Mouse (Mus musculus) cerebellum, adult 2 months (tissue): ENCODE results near the gene Pafah1b3. TPM values are rescaled to one million over a fixed set of nuclear protein-coding genes. Genes with fewer than 3 reads are reported as not detected.
"Not testable (repeated sequence)": the region's sequence is repeated elsewhere in the genome, so short reads cannot be mapped to it uniquely, and the experiment has no call there.

ENCODE experiments used
- DNase-seq, 2 experiments: peaks; one replicate each; pipeline ENCODE4 v3.0.0; 2021
- H3K27ac ChIP-seq: fragments of 200-500 bp; 2 replicates; pipeline ENCODE4 v1.5.1; 2012; ENCODE audit warnings: low read length, control low read depth, inconsistent platforms; ENCODE audit not compliant: insufficient read depth
- H3K27me3 ChIP-seq: fragments of 200-500 bp; 2 replicates; pipeline ENCODE4 v1.6.1; 2012; ENCODE audit warnings: inconsistent platforms, mild to moderate bottlenecking, low read length, moderate library complexity; ENCODE audit not compliant: control insufficient read depth, insufficient read depth
- H3K4me1 ChIP-seq: fragments of 200-500 bp; 2 replicates; pipeline ENCODE4 v1.6.1; 2011; ENCODE audit warnings: low read length; ENCODE audit not compliant: control insufficient read depth, insufficient read depth
- H3K4me3 ChIP-seq: fragments of 200-500 bp; replicated peaks from 2 replicates; pipeline ENCODE3; 2011; ENCODE audit warnings: mild to moderate bottlenecking, low read depth, low read length, control low read depth; ENCODE audit not compliant: insufficient read depth
- CTCF ChIP-seq: fragments of 200-500 bp; IDR thresholded peaks from 2 replicates; pipeline ENCODE4 v1.5.1; 2011; ENCODE audit warnings: low read depth, mild to moderate bottlenecking, control low read depth, low read length, moderate library complexity, borderline replicate concordance; ENCODE audit not compliant: insufficient read depth
- POLR2A ChIP-seq: fragments of 200-500 bp; IDR thresholded peaks from 2 replicates; pipeline ENCODE4 v1.6.1; 2011; ENCODE audit warnings: low read length, control low read depth, borderline replicate concordance; ENCODE audit not compliant: insufficient read depth
- WGBS: fragments of 180-500 bp; shearing (Covaris S2); methylation state at CpG from one replicate; pipeline ENCODE4 v1.1.7; 2018; 5-methylcytosine and 5-hydroxymethylcytosine counted together
- polyA plus RNA-seq: library from polyadenylated mRNA; depleted of rRNA; stranded (reverse); fragments of >200 nt; gene quantifications from 2 replicates; pipeline ENCODE4 v1.2.3, GENCODE M21; 2012; rRNA removed

The Pafah1b3 gene
- polyA plus RNA-seq = 41.9 and 42.6 TPM in 2 replicates

GRCm38 (mm10) chr7:25297454-25298325, at the start of gene Pafah1b3:
TSS of gene Pafah1b3 (minus strand) at chr7:25297986.
- Histone ChIP-seq H3K27me3 (no peaks in the 10 kb centered on the region), H3K4me1 (no peaks in the 10 kb centered on the region), H3K4me3 (peak within 1 kb of the TSS; percentile 93), H3K27ac (peak within 1 kb of the TSS; percentile 63)
- TF ChIP-seq POLR2A = peak; percentile 14; the same call in 1 of the 2 replicates
- peak; percentile 53; the same call in 1 of the 2 replicates for TF ChIP-seq CTCF
- WGBS = under 1% methylated on average over 52 of the region's 52 CpGs
- peak; percentile 91 to 94 for DNase-seq

GRCm38 (mm10) chr7:25341000-25341784, 43.4 kb upstream of the Pafah1b3 start:
- no peaks in the 10 kb centered on the region for H3K27me3 ChIP-seq
- TF ChIP-seq POLR2A = no peak
- no peak for TF ChIP-seq CTCF
- no peak for DNase-seq

GRCm38 (mm10) chr7:25339329-25339728, 41.5 kb upstream of the Pafah1b3 start:
- Histone ChIP-seq H3K4me1 (no peaks in the 10 kb centered on the region), H3K27me3 (no peaks in the 10 kb centered on the region), H3K4me3 (no peak overlapping the region), H3K27ac (no peak overlapping the region)
- DNase-seq = no peak
- TF ChIP-seq POLR2A = no peak
- 86% methylated on average over 9 of the region's 9 CpGs for WGBS

More at GRCm38 (mm10) chr7:25341000-25341784, 43.4 kb upstream of the Pafah1b3 start:
- 57% methylated on average over 20 of the region's 20 CpGs for WGBS
- Histone ChIP-seq H3K27ac (no peak overlapping the region), H3K4me3 (no peak overlapping the region), H3K4me1 (no peaks in the 10 kb centered on the region)

- no peaks in the 10 kb centered on the region for H3K27me3 ChIP-seq
- no peak overlapping the region for H3K4me3 ChIP-seq
- no peaks in the 10 kb centered on the region for H3K4me1 ChIP-seq
- H3K27ac ChIP-seq = no peak overlapping the region
- WGBS = 66% methylated on average over 12 of the region's 12 CpGs
- TF ChIP-seq CTCF (no peak), POLR2A (no peak)
- DNase-seq = no peak
These were observed 36.7 kb upstream of the Pafah1b3 start for GRCm38 (mm10) chr7:25334472-25334871.

GRCm38 (mm10) chr7:25333596-25334307, 36.0 kb upstream of the Pafah1b3 start:
- WGBS = 26% methylated on average over 16 of the region's 16 CpGs
- DNase-seq = peak; percentile 68 to 72
- no peaks in the 10 kb centered on the region for H3K4me1 ChIP-seq
- H3K4me3 ChIP-seq = no peak overlapping the region
- H3K27me3 ChIP-seq = no peaks in the 10 kb centered on the region
- H3K27ac ChIP-seq = no peak overlapping the region
- TF ChIP-seq CTCF (peak; percentile 74), POLR2A (no peak)

GRCm38 (mm10) chr7:25326233-25326632, 28.4 kb upstream of the Pafah1b3 start:
- Histone ChIP-seq H3K4me1 (no peaks in the 10 kb centered on the region; the same call in 1 of the 2 replicates), H3K4me3 (no peak overlapping the region), H3K27ac (no peak overlapping the region), H3K27me3 (no peaks in the 10 kb centered on the region)
- no peak for DNase-seq
- TF ChIP-seq CTCF (no peak), POLR2A (no peak)
- 88% methylated on average over 8 of the region's 8 CpGs for WGBS

GRCm38 (mm10) chr7:25325431-25325830, 27.6 kb upstream of the Pafah1b3 start:
- not testable (repeated sequence) for H3K4me3 ChIP-seq, H3K4me1 ChIP-seq, DNase-seq, H3K27ac ChIP-seq, H3K27me3 ChIP-seq
- 90% methylated on average over 6 of the region's 6 CpGs for WGBS
